Mouse (Mus musculus) stomach, embryonic 15.5 days (tissue): ENCODE measurements around the gene Smyd3. TPM values are rescaled to one million over a fixed set of nuclear protein-coding genes. Genes with fewer than 3 reads are reported as not detected.
"Not testable (repeated sequence)": the region's sequence is repeated elsewhere in the genome, so short reads cannot be mapped to it uniquely, and the experiment has no call there.

Source experiments
- ATAC-seq: fragments of 200-750 bp; cut with Nextera tagmentation; 2 replicates; pipeline ENCODE4 v1.8.0; 2017; ENCODE audit warnings: low read depth, moderate number of reproducible peaks, moderate TSS enrichment; ENCODE audit not compliant: insufficient read depth, low FRiP score
- H3K27ac ChIP-seq: fragments of 300-500 bp; sonication (generic); 2 replicates; pipeline ENCODE4 v1.5.1; 2015; ENCODE audit warnings: mild to moderate bottlenecking, inconsistent platforms
- H3K27me3 ChIP-seq: fragments of 300-500 bp; sonication (generic); replicated peaks from 2 replicates; pipeline ENCODE4 v1.6.1; 2015; ENCODE audit warnings: inconsistent platforms
- H3K36me3 ChIP-seq: fragments of 300-500 bp; sonication (generic); 2 replicates; pipeline ENCODE4 v1.6.1; 2015; ENCODE audit warnings: inconsistent platforms
- H3K4me1 ChIP-seq: fragments of 300-500 bp; sonication (generic); 2 replicates; pipeline ENCODE4 v1.6.1; 2015; ENCODE audit warnings: inconsistent platforms
- H3K4me2 ChIP-seq: fragments of 300-500 bp; sonication (generic); 2 replicates; pipeline ENCODE4 v1.6.1; 2015; ENCODE audit warnings: mild to moderate bottlenecking, inconsistent platforms
- H3K4me3 ChIP-seq: fragments of 300-500 bp; sonication (generic); replicated peaks from 2 replicates; pipeline ENCODE4 v1.5.1; 2015; ENCODE audit warnings: inconsistent platforms
- H3K9ac ChIP-seq: fragments of 300-500 bp; sonication (generic); 2 replicates; pipeline ENCODE4 v1.6.1; 2015; ENCODE audit warnings: inconsistent platforms
- H3K9me3 ChIP-seq: fragments of 300-500 bp; sonication (generic); 2 replicates; pipeline ENCODE4 v1.6.1; 2016; ENCODE audit warnings: inconsistent platforms
- WGBS: fragments of 180-500 bp; shearing (Covaris S2); methylation state at CpG from one replicate; pipeline ENCODE4 v1.1.7; 2015; 5-methylcytosine and 5-hydroxymethylcytosine counted together
- polyA plus RNA-seq: library from polyadenylated mRNA; unstranded; fragments of >200 nt; fragmentation: Nextera tagmentation; extraction: Ambion mirVana; gene quantifications from 2 replicates; pipeline ENCODE4 v1.2.1, GENCODE M21; 2015

Gene Smyd3
- polyA plus RNA-seq, 1 experiment from 2014 or later: 19.6 TPM

GRCm38 (mm10) chr1:179169749-179170148 lies 348.1 kb downstream of the Smyd3 start:
- Histone ChIP-seq H3K36me3 (no peaks in the 10 kb centered on the region), H3K4me1 (no peaks in the 10 kb centered on the region), H3K27ac (no peak overlapping the region), H3K4me2 (no peak overlapping the region), H3K9ac (no peak overlapping the region), H3K9me3 (no peaks in the 10 kb centered on the region), H3K27me3 (no peaks in the 10 kb centered on the region), H3K4me3 (no peak overlapping the region)
- no peak for ATAC-seq
- 52% methylated on average over 3 of the region's 3 CpGs for WGBS

GRCm38 (mm10) chr1:179169161-179169560 lies 348.7 kb downstream of the Smyd3 start:
- H3K9ac ChIP-seq: no peak overlapping the region
- no peaks in the 10 kb centered on the region for H3K27me3 ChIP-seq
- no peaks in the 10 kb centered on the region for H3K4me1 ChIP-seq
- H3K4me2 ChIP-seq: no peak overlapping the region
- no peaks in the 10 kb centered on the region for H3K9me3 ChIP-seq
- H3K4me3 ChIP-seq: no peak overlapping the region
- no peaks in the 10 kb centered on the region for H3K36me3 ChIP-seq
- no peak for ATAC-seq
- no peak overlapping the region for H3K27ac ChIP-seq
- 76% methylated on average over 10 of the region's 10 CpGs for WGBS

DNA sequence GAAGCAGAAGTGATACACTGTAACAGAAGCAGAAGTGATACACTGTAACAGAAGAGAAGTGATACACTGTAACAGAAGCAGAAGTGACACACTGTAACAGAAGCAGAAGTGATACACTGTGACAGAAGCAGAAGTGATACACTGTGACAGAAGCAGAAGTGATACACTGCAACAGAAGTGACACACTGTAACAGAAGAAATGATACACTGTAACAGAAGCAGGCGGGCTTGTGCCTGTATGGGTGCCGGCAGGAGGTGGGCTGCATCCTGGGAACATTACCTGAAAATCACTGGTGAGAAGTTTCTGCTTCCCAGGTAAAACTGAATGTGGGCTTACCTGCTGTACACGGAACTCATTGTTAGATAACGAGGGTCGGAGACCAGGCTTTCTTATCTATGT lies 353.6 kb downstream of the Smyd3 start:
- H3K27ac ChIP-seq, H3K4me3 ChIP-seq, H3K27me3 ChIP-seq, H3K9me3 ChIP-seq, H3K36me3 ChIP-seq, ATAC-seq, H3K4me2 ChIP-seq, H3K9ac ChIP-seq, H3K4me1 ChIP-seq: not testable (repeated sequence)
- 75% methylated on average over 5 of the region's 5 CpGs for WGBS

- not testable (repeated sequence) for H3K9ac ChIP-seq, H3K9me3 ChIP-seq, H3K4me2 ChIP-seq, H3K4me1 ChIP-seq, ATAC-seq, H3K27me3 ChIP-seq, H3K27ac ChIP-seq, H3K36me3 ChIP-seq, H3K4me3 ChIP-seq
- WGBS: 98% methylated on average over 1 of the region's 1 CpGs
These were observed 355.1 kb downstream of the Smyd3 start for GRCm38 (mm10) chr1:179162752-179163151.

GRCm38 (mm10) chr1:179161947-179162346 lies 355.9 kb downstream of the Smyd3 start:
- no peak overlapping the region for H3K9ac ChIP-seq
- no peak for ATAC-seq
- H3K36me3 ChIP-seq: no peaks in the 10 kb centered on the region
- H3K4me3 ChIP-seq: no peak overlapping the region
- H3K9me3 ChIP-seq: no peaks in the 10 kb centered on the region
- H3K4me2 ChIP-seq: no peak overlapping the region
- no peak overlapping the region for H3K27ac ChIP-seq
- H3K27me3 ChIP-seq: no peaks in the 10 kb centered on the region
- H3K4me1 ChIP-seq: no peaks in the 10 kb centered on the region
- WGBS: 47% methylated on average over 6 of the region's 6 CpGs

GRCm38 (mm10) chr1:179160697-179161096 lies 357.1 kb downstream of the Smyd3 start:
- no peak overlapping the region for H3K9ac ChIP-seq
- no peak overlapping the region for H3K4me3 ChIP-seq
- no peak overlapping the region for H3K27ac ChIP-seq
- no peak for ATAC-seq
- H3K36me3 ChIP-seq: no peaks in the 10 kb centered on the region
- no peak overlapping the region for H3K4me2 ChIP-seq
- no peaks in the 10 kb centered on the region for H3K27me3 ChIP-seq
- WGBS: 70% methylated on average over 3 of the region's 3 CpGs
- no peaks in the 10 kb centered on the region for H3K4me1 ChIP-seq
- H3K9me3 ChIP-seq: no peaks in the 10 kb centered on the region

DNA sequence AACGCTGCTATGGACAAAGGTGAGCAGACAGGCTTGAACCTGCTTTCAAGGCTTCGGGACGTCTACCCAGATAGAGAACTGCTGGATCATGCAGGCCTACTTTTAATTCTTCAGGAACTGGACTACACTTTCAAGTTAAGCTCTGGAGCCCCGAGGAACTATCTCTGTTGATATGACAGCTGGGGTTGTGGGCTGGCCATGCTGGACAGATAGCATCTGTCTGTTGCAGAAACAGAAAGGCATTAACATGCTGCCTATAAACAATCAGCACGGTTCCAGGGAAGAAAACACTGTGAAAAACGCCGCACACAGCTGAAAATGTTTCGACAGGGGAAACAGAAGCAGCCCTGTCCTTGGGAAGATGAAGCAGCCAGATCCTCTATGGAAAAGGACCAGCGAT lies 365.5 kb downstream of the Smyd3 start:
- H3K27ac ChIP-seq: no peak overlapping the region
- H3K27me3 ChIP-seq: no peaks in the 10 kb centered on the region
- 41% methylated on average over 9 of the region's 9 CpGs for WGBS

GRCm38 (mm10) chr1:179151275-179151674 lies 366.6 kb downstream of the Smyd3 start:
- ATAC-seq: no peak
- WGBS: 77% methylated on average over 2 of the region's 2 CpGs
- Histone ChIP-seq H3K9me3 (no peaks in the 10 kb centered on the region), H3K4me2 (no peak overlapping the region), H3K9ac (no peak overlapping the region), H3K36me3 (no peaks in the 10 kb centered on the region), H3K4me1 (peaks cover 10% of the 10 kb centered on the region; the same call in 1 of the 2 replicates), H3K27ac (no peak overlapping the region), H3K27me3 (no peaks in the 10 kb centered on the region), H3K4me3 (no peak overlapping the region)

More for the DNA sequence above, 365.5 kb downstream of the Smyd3 start:
- no peak for ATAC-seq
- Histone ChIP-seq H3K9me3 (no peaks in the 10 kb centered on the region), H3K4me2 (no peak overlapping the region), H3K9ac (no peak overlapping the region), H3K4me3 (no peak overlapping the region), H3K36me3 (no peaks in the 10 kb centered on the region), H3K4me1 (peaks cover 5% of the 10 kb centered on the region; the same call in 1 of the 2 replicates)

DNA sequence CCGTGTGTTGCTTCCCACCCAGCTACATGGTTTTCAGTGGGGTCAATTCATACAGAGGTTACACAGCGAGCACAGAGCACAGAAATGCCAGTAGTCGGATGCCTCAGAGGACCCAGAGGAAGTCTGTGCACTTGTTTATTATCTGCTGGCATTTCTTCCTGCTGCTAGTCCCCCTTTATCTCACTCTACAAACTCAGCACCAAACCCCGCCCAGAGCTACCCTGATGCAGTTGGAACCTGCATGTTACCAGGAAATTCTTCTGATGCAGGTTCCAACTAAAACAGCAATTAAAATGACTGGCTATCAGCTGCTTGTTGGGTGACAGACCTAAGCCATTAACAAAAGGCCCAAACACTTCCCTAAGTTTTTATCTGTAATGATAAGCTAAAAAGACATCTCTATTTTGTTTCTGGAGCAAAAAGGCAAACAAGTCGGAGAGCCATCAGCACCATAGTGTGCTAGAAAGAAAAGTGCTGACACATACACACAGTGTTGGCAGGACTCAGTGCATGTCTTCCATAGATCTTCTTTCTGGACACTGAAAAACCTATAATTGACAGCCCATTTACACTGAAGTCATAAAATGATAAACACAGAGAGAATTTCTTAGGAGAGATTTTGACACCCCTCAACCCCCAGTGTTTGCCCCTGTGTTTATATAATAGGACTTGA lies 368.2 kb downstream of the Smyd3 start:
- Histone ChIP-seq H3K4me2 (no peak overlapping the region), H3K36me3 (no peaks in the 10 kb centered on the region), H3K4me3 (no peak overlapping the region), H3K27me3 (no peaks in the 10 kb centered on the region), H3K27ac (no peak overlapping the region), H3K9ac (no peak overlapping the region), H3K4me1 (peaks cover 10% of the 10 kb centered on the region; the same call in 1 of the 2 replicates), H3K9me3 (no peaks in the 10 kb centered on the region)
- 60% methylated on average over 5 of the region's 5 CpGs for WGBS
- no peak for ATAC-seq

- Histone ChIP-seq H3K4me3 (no peak overlapping the region), H3K9me3 (no peaks in the 10 kb centered on the region), H3K9ac (no peak overlapping the region), H3K27ac (peak overlapping the region; percentile 44; the same call in 1 of the 2 replicates), H3K4me2 (no peak overlapping the region), H3K36me3 (no peaks in the 10 kb centered on the region), H3K27me3 (no peaks in the 10 kb centered on the region), H3K4me1 (peaks cover 4% of the 10 kb centered on the region; the same call in 1 of the 2 replicates)
- WGBS: 46% methylated on average over 9 of the region's 9 CpGs
- peak; percentile 20; the same call in 1 of the 2 replicates for ATAC-seq
These were observed 371.1 kb downstream of the Smyd3 start for GRCm38 (mm10) chr1:179146730-179147167.

- H3K27me3 ChIP-seq: no peaks in the 10 kb centered on the region
- H3K9me3 ChIP-seq: no peaks in the 10 kb centered on the region
- H3K4me2 ChIP-seq: no peak overlapping the region
- H3K36me3 ChIP-seq: no peaks in the 10 kb centered on the region
- no peak overlapping the region for H3K9ac ChIP-seq
- peaks cover 4% of the 10 kb centered on the region; the same call in 1 of the 2 replicates for H3K4me1 ChIP-seq
- H3K27ac ChIP-seq: no peak overlapping the region
- 66% methylated on average over 11 of the region's 11 CpGs for WGBS
- peak; percentile 37; the same call in 1 of the 2 replicates for ATAC-seq
- H3K4me3 ChIP-seq: no peak overlapping the region
These were observed 374.5 kb downstream of the Smyd3 start for GRCm38 (mm10) chr1:179143154-179143832.

DNA sequence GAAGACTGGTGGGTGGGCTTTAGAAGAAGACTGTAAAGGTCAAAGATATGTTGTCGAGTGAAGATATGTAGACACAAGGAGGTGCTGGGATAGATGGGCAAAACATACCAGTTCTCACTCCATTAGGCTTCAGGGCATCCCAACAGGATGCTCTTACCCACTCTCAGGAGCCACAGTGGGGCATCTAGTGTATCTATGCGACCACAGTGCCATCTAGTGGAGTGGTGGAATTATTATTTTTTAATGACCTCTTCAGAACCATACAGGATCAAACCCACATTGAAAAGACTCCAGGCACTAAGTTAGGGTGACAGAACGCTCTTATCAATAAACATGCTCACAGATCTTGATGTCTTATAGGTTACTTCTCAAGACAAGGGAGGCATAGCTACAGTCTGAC lies 375.7 kb downstream of the Smyd3 start:
- no peak overlapping the region for H3K4me3 ChIP-seq
- ATAC-seq: 0 out of 2 replicates have a peak, but pooled peaks have one; percentile 27
- no peak overlapping the region for H3K4me2 ChIP-seq
- no peaks in the 10 kb centered on the region for H3K36me3 ChIP-seq
- H3K9ac ChIP-seq: no peak overlapping the region
- H3K4me1 ChIP-seq: peaks cover 4% of the 10 kb centered on the region; the same call in 1 of the 2 replicates
- no peak overlapping the region for H3K27ac ChIP-seq
- no peaks in the 10 kb centered on the region for H3K9me3 ChIP-seq
- no peaks in the 10 kb centered on the region for H3K27me3 ChIP-seq
- 36% methylated on average over 3 of the region's 3 CpGs for WGBS
